Mouse (Mus musculus) ES-E14 (cell line): Measurements from ENCODE around the gene Grip1.
A peak's percentile ranks its signal among the peaks of the same experiment; 100 is the strongest.

Experiments used
- CHD2 ChIP-seq: IDR thresholded peaks from 2 replicates; pipeline ENCODE4 v1.6.1; 2014; ENCODE audit warnings: mild to moderate bottlenecking, low read depth, low read length, inconsistent platforms
- HCFC1 ChIP-seq: IDR thresholded peaks from 2 replicates; pipeline ENCODE4 v1.6.1; 2012; ENCODE audit warnings: low read length, inconsistent platforms, borderline replicate concordance; ENCODE audit not compliant: insufficient read depth
- MAFK ChIP-seq: IDR thresholded peaks from 2 replicates; pipeline ENCODE4 v1.6.1; 2014; ENCODE audit warnings: mild to moderate bottlenecking, low read depth, low read length, inconsistent platforms; ENCODE audit not compliant: insufficient read depth
- ZC3H11A ChIP-seq: IDR thresholded peaks from 2 replicates; pipeline ENCODE4 v1.6.1; 2012; ENCODE audit warnings: low read depth, mild to moderate bottlenecking, inconsistent platforms, low read length, borderline replicate concordance
- ZNF384 ChIP-seq: IDR thresholded peaks from 2 replicates; pipeline ENCODE4 v1.6.1; 2012; ENCODE audit warnings: low read depth, low read length, inconsistent platforms

DNA sequence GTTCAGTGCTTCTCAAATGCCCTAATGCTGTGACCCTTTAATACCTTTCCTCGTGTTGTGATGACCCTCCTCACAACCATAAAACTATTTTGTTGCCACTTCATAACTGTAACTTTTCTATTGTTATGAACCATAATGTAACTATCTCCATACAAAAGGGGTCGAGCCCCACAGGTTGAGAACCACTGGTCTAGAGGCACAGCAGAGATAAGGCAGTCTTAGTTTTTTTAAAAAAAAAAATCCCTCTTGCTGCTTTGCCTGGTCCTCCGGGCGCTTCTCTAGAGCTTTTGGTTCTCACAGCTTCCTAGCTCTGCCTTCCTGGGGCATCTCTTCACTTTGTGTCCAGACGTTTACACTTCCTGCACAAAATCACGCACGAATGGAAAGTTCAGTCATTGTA, 155.4 kb downstream of the Grip1 start:
- TF ChIP-seq HCFC1 (no peak), CHD2 (0 out of 2 replicates have a peak, but pooled peaks have one; percentile 50), MAFK (no peak), ZC3H11A (no peak), ZNF384 (no peak)
